Mouse (Mus musculus) embryonic fibroblast, embryonic 13.5 days (primary cell): ENCODE measurements around the gene Dpm2.

Source experiments
- CTCF ChIP-seq: IDR thresholded peaks from 2 replicates; pipeline ENCODE4 v1.5.1; 2011; ENCODE audit warnings: mild to moderate bottlenecking, control low read depth, low read length, moderate library complexity, borderline replicate concordance; ENCODE audit not compliant: insufficient read depth
- POLR2A ChIP-seq: IDR thresholded peaks from 2 replicates; pipeline ENCODE4 v1.6.1; 2011; ENCODE audit warnings: low read depth, mild to moderate bottlenecking, control low read depth, low read length, moderate library complexity

DNA sequence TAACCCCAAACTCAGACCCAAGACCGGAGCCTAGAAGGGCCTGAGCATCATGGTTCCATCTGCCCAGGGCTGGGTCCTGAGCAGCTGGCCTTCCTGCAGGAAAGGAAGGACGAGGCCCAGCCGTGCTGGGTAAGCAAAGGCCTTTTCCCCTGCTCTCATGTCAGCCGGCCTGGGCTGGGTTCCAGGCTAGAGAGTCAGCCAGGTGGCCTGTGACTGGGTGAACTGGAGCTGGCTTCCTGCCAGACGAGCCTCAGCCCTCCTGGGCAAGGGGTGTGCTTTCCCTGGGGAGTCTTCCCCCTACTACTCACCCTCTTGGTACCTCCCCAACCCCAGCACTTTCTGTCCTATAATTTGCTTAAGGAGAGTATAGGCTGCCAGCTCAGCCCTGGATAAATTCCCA is 2.5 kb upstream of the Dpm2 start:
- no peak for TF ChIP-seq CTCF
- TF ChIP-seq POLR2A, result no peak
